Mouse (Mus musculus): Measurements from ENCODE around the gene Fgf5. TPM values are rescaled to one million over a fixed set of nuclear protein-coding genes. Genes with fewer than 3 reads are reported as not detected.

The Fgf5 gene
- polyA plus RNA-seq, 1 experiment from 2014 or later, result 1.2 TPM

DNA sequence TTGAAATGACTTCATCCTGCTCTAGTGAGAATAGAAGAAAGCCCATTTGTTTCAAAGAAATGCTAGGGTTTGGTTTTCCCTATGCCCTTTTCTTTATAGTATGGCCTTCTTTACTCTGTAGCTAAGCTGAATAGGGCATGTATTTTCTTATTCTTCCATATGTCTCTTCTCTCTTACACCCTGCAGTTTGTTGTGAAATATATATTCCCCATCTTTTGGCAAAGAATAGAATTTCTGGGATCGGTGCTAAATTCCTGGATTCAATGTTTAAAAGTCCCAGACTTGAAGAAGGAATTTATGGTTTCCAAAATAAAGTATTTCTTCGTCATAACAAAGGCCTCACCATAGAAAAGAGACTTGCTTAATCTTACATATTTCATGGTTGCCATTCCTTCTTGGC, 72.6 kb downstream of the Fgf5 start:
- 60% methylated on average over 2 of the region's 2 CpGs for WGBS
- Histone ChIP-seq H3K27me3 (replicated peaks) (no peaks in the 10 kb centered on the region), H3K9ac (no peak overlapping the region), H3K4me3 (replicated peaks) (no peak overlapping the region), H3K9me3 (no peaks in the 10 kb centered on the region), H3K36me3 (no peaks in the 10 kb centered on the region), H3K4me2 (no peak overlapping the region), H3K4me1 (no peaks in the 10 kb centered on the region), H3K27ac (no peak overlapping the region)
- no peak for ATAC-seq (ENCODE audit: insufficient read depth, low FRiP score, low read depth)

Other genes starting within 250 kb of the Fgf5 start
- gene Antxr2, start 223.1 kb upstream of the Fgf5 start, polyA plus RNA-seq (2015; fragmentation: Nextera tagmentation; extraction: Ambion mirVana), result 19.7 and 20.3 TPM in 2 replicates
- 0.10 TPM in 2 replicates for gene Prdm8, start 87.0 kb upstream of the Fgf5 start, polyA plus RNA-seq (2015; fragmentation: Nextera tagmentation; extraction: Ambion mirVana)
- gene Cfap299, start 75.1 kb downstream of the Fgf5 start, polyA plus RNA-seq (2015; fragmentation: Nextera tagmentation; extraction: Ambion mirVana), result 0.49 and 0.64 TPM in 2 replicates

Measured in stomach, embryonic 15.5 days (tissue).